Mouse (Mus musculus) frontal cortex, postnatal 36 days (tissue): ENCODE data around the gene Coa4.

Experiments used
- DNase-seq, 2 experiments: peaks; one replicate each; pipeline ENCODE4 v3.0.0; 2022; ENCODE audit warnings: low spot score in 2 of 2

The Coa4 gene

DNA sequence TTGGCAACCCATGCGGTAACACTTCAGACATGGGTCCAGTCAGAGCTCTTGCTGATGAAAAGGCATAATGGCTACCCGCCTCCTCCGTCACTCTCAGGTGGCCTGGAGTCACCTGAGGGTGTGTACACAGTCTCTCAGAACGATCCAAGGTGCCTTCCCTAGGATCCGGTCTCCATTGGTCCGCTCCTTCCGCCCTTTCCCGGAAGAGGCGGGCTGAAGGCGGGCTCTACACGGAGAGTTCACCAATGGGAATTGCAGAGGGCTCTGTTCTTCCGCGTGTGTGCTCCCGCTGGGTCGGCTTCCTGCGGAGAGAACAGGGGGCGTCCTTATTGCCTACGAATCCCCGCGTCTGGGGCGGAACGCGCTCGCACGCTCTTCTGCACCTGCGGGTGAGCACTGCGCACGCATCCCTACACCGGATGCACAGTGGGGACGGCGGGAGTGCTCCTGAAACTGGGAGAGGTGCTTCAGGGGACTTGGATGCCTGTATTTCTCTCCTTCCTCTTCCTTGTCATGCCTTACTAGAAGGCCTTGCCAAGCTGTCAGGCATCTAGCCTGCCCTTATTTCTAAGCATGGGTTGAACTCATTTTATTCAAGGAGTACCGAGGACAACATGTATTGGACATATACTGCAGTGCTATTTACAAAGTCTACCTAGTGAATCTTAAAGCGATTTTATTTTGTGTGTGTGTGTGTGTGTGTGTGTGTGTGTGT, at the start of gene Coa4:
Gene Coa4, plus strand, starts transcription at position 268 of the 715 bp plus-strand sequence.
- DNase-seq = peak; percentile 85 to 89

DNA sequence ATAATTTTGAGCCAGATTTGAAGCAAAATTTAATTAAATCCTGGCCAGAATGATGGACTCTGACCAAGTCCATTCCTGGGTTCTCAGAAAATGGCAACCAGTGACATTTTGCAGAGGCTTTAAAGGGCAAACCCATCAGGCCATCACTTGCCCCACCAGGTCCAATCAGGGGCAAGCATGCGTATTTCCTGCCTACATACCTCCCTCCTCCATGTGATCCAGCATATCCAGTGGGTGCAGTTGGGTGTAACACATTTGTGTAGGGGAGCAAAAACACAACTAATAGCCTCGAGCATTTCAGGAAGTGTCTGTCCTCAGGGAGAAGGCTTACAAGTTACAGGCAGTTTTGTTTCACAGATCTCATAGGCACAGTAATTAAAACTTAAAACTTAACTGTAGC, 49.6 kb upstream of the Coa4 start:
- DNase-seq = no peak

GRCm38 (mm10) chr7:100488474-100489048, 48.3 kb upstream of the Coa4 start:
- no peak for DNase-seq

GRCm38 (mm10) chr7:100492391-100493116, 44.3 kb upstream of the Coa4 start:
- no peak for DNase-seq

GRCm38 (mm10) chr7:100493117-100493483, 43.8 kb upstream of the Coa4 start, which contains the start of gene Ucp2:
Gene Ucp2, plus strand, starts transcription at chr7:100493337.
- peak; percentile 43 to 52 for DNase-seq

GRCm38 (mm10) chr7:100493484-100494414, 43.1 kb upstream of the Coa4 start:
- DNase-seq = peak in 1 of 2 experiments; percentile 41

GRCm38 (mm10) chr7:100494415-100494831, 42.4 kb upstream of the Coa4 start:
- DNase-seq = no peak

DNA sequence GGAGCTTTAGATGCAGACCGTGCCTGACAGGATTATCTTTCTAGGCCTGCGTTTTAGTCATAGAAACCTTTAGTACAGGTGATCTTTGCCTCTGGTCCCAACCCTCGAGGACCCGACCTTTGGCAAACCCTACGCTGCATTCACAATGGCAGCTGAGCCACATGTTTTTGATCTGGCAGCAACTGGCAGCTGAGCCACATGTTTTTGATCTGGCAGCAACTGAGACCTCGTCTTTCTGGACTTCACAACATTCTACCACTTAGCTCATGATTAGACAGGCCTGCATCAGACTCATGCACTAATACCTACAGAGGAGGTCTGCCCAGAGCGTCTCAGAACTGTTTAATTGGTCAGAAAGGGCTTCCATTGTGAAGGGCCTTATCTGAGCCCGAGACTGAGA, 41.8 kb upstream of the Coa4 start:
- DNase-seq = no peak

DNA sequence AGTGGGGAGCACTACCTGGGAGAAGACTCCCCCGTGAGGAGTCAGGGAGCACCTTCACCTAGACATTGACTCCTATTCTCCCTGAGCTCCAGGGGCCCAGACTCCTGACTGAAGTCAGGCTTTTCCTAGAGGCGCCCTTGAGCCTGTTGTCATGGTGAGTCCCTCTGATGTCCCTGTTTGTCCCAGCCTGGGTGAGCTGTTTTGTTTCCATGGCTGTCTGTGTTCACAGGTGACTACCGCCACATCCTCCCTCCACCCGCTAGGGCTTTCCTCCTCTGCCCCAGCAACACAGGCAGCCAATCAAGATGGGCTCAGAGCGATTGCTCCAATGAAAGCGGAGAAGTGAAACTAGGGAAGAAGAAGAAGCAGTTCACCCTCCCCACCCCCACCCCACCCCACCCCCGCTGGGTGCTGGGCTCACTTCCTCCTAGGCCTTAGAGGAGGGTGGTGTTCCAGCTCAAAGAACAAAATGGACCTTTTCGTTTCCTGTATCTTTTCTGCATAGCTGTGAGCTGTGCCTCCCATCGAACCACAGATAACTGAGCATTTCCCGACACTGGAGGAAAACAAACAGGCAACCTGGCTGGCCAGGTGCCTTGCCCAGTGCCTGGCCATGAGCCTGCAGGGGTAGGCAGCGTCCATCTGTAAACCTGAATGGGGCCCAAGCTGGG, 41.2 kb upstream of the Coa4 start:
- DNase-seq = peak; percentile 61 to 64

DNA sequence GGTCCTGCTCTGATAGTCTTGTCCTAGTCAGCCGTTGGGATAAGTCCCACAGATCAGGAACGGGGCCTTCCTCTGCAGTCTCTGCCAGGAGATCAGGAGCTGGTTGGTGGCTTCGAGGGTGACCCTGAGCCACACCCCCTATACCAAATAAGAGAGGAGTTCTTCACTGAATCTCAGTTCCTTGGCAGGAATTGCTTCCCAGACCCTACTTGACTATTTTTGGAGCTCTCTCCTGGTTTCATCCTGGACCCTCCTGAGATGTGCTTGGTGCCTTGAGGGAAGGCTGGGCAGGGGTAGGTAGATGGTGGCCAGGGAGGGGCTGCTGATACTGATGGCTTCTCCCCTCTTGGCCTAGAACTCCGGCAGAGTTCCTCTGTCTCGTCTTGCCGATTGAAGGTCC, 40.5 kb upstream of the Coa4 start:
- no peak for DNase-seq

DNA sequence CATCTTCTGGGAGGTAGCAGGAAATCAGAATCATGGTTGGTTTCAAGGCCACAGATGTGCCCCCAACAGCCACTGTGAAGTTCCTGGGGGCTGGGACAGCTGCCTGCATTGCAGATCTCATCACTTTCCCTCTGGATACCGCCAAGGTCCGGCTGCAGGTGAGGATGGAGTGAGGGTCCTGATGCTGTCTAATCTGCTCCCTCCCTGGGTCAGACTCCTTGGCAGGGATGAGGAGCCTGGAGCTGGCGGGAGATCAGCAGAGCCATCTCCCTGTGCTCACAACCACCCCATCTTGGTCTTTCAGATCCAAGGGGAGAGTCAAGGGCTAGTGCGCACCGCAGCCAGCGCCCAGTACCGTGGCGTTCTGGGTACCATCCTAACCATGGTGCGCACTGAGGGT, 40.1 kb upstream of the Coa4 start:
- no peak for DNase-seq

DNA sequence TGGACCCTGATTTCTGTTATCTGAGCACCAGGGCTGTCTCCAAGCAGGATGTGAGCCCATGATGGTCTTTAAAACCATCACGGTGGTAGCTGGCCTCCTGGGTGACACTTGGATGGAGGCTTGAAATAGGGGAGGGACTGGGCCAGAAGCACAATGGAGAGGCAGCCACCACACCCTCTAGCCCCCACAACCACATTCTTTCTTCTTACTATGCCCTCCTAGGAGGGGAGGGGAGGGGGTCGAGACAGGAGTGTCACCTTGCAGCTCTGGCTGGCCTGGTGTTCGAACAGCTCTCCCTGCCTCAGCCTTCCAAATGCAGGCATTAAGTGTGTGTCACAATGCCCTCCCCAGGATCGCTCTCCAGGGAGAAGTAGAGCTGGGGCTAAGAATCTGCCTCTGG, 39.5 kb upstream of the Coa4 start:
- DNase-seq = no peak

DNA sequence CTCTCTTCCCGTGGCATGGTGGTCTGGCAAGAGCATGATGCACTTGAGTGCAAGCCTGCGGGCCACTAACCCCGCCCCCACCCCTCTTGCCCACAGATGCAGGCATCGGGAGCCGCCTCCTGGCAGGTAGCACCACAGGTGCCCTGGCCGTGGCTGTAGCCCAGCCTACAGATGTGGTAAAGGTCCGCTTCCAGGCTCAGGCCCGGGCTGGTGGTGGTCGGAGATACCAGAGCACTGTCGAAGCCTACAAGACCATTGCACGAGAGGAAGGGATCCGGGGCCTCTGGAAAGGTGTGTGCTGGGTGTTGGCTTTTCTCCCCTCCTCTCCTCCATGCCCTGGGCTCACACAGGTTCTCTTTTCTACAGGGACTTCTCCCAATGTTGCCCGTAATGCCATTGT, 38.9 kb upstream of the Coa4 start:
- DNase-seq = no peak

DNA sequence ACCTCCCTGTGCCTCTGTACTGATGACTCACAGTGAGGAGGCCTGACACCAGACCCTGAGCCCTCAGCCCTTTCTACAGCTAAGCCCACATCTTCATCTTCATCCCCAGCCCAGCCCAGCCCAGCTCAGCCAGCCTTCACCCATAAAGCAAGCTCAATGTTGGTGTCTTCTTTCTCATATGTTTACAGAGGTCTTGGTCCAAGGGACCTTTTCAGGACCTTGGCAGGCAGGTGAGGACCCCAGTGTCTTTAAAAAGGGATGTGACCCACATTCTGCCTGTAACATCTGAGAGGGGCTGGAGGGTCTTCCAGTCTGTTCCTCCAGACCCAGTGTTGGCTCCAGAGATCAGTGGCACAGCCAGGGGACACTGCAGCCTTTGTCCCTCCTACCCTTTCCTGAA, 37.4 kb upstream of the Coa4 start:
- DNase-seq = no peak

DNA sequence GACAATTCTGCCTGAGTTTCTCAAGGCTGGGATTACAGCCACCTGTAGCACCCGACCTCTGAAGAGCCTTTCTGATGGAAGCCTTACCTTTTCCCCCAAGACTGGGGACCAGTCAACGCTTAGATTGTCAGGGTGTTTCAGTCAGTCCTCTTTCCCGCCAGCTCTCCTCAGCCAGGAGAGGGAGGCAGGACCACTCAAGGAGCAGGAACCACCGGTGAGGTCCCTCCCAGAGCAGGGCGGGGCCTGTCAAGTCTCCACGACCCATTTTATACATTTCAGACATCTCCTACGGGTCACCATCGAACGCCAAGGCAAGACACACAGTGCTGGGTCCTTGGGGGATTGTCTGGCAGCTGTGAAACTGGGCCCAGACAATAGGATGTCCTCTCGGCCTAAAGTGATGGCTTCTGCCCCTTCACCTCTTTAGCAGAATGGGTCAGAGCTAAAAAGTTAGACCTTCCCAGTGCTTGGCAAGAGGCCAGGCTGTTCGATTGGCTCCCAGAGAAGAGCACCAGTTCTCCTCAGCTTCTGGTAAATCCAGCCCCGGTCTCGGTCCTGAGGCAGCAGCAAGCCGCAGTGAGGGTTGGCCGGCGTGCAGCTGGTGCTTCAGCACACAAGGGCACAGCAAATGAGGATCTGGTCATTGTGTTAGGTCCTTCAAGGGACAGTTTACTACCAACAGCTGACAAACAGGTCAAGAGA, 36.4 kb upstream of the Coa4 start:
- no peak for DNase-seq

DNA sequence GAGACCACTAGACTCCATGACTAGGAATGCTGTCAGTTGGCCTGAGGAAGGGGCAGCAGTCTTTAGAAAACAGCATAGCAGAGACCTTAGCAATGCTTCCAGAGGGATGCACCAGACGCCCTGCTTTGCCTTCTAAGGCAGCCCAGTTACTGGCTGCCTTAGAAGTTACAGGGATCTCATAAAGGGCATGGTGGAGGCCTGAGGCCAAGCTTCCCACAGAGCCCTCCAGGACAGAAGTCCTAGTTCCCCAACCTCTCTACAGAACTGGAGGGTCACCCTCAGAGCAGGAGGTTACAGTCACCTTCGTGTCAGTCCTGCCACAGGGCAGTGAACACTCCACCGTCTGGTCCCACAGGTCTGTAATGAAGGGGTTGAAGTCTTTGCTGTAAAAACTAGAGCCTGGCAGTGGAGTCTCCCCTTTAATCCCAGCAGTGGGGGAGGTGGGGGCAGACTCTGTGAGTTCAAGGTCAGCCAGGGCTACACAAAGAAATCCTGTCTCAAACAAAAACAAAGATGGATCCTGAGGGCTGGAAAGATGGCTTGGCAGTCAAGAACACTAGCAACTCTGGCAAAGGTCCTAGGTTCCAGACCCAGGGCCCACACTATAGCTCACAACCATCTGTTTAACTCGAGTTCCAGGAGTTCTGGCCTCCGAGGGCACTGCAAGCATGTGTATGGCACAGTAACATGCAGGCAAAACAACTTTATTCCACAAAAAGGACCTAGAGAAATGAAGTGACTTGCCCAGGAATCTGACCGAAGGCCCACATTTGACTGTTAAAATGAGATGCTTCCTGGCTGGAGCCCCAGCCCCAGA, 35.6 kb upstream of the Coa4 start:
- DNase-seq = no peak

GRCm38 (mm10) chr7:100501844-100502373, 35.0 kb upstream of the Coa4 start:
- no peak for DNase-seq

- DNase-seq = no peak
Measured at GRCm38 (mm10) chr7:100502374-100502922, 34.4 kb upstream of the Coa4 start.

DNA sequence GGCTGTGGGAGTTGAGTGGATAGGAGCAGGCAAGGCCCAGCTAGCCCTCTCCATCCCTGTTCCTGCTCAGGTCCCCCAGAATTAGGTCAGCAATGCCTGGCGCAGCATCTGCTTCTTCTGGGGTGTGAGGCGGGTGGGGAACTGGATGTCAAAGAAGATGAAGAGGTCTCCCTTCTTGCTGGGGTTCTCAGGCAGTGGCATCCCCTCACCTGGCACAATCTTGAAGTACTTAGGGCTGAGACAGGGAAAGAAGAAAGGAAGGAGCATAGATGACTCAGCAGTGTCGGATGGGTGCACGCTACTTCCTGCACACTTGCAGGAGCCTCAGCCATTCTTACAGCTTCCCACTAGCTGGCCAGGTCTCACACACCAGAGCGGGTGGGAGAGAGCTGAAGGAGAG, 33.8 kb upstream of the Coa4 start:
- no peak for DNase-seq
